Mouse (Mus musculus): ENCODE measurements around the gene Itgal.

GRCm38 (mm10) chr7:127378310-127378921 lies 82.4 kb downstream of the Itgal start:
- no peak for TF ChIP-seq CTCF (IDR thresholded peaks at IDR 0.05; ENCODE audit: borderline replicate concordance, insufficient read depth, low read depth, low read length)
- no peak for TF ChIP-seq POLR2A (IDR thresholded peaks at IDR 0.05; ENCODE audit: borderline replicate concordance, insufficient read depth, low read length)
